Mouse (Mus musculus) olfactory bulb, adult 2 months (tissue): ENCODE measurements around the gene Meis2.

Experiments
- CTCF ChIP-seq: fragments of 200-500 bp; IDR thresholded peaks from 2 replicates; pipeline ENCODE4 v1.5.1; 2012; ENCODE audit warnings: low read depth, mild to moderate bottlenecking, low read length, moderate library complexity; ENCODE audit not compliant: insufficient read depth
- POLR2A ChIP-seq: fragments of 200-500 bp; IDR thresholded peaks from 2 replicates; pipeline ENCODE4 v1.6.1; 2012; ENCODE audit warnings: mild to moderate bottlenecking, low read depth, low read length, moderate library complexity; ENCODE audit not compliant: insufficient read depth

DNA sequence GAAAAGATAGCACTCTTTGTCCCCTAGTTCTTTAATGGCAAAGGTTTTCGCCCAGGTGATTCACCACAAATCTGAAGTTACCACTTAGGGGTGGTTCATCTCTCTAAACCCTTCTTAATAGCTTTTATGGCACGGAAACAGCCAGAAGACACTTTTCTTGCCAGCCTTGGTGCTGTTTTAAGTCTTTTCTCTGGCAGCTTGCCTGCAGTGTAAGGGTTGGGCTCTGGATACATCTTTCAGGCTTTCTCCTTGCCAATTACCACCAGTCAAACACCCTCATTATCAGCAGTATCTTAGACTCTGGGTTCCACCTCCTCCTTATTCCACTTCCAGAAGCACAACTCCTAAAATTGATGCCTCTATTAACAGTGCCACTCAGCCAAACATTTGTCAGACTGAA, 229.6 kb downstream of the Meis2 start:
- TF ChIP-seq POLR2A (no peak), CTCF (no peak)
